Mouse (Mus musculus): Measurements from ENCODE around the gene Il2. TPM values are rescaled to one million over a fixed set of nuclear protein-coding genes. Genes with fewer than 3 reads are reported as not detected.

Gene Il2
- total and polyA plus RNA-seq, 3 experiments = 0.34 TPM; not detected in 2

DNA sequence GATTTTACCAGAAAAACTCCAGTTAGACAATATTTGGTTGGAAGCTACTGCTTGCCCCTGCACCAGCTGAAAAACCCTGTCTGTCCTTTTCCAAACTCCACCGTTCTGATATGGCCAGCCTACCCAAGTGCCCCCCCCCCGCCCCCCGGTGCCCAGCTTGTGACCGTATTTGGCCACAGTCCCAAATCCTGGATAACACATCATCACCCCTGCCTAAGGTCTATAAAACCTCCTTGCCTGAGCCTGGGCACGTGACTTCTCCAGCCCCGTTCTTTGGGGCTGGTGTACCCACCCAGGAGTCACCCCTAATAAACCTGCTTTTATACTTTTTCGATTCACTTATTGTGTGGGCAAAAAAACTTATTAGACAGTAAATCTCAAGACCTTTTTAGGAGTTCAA, 21.1 kb upstream of the Il2 start:
- in situ Hi-C loops (cut with MboI; ENCODE audit: low pct_ligation_motif_present, low pct_unique_long_range_greater_than_20kb, low sequenced_read_pairs) (no loop called here), dilution Hi-C loops (cut with MboI; ENCODE audit: extremely low pct_ligation_motif_present, extremely low pct_unique_long_range_greater_than_20kb, low sequenced_read_pairs) (no loop called here)
- Histone ChIP-seq H3K36me3 (replicated peaks in 1 of 2; ENCODE audit: control insufficient read depth in 1 of 2, insufficient read depth in 1 of 2, low read length in 1 of 2) (no peaks in the 10 kb centered on the region), H3K4me1 (ENCODE audit: control insufficient read depth in 1 of 2, insufficient read depth in 2 of 2) (peaks cover 0 to 9% of the 10 kb centered on the region in 2 experiments; a peak in 1 of 4 replicates), H3K9me3 (replicated peaks; ENCODE audit: low read length) (no peaks in the 10 kb centered on the region), H3K9ac (ENCODE audit: insufficient read depth, low read depth) (no peak overlapping the region), H3K79me2 (replicated peaks; ENCODE audit: control insufficient read depth, extremely low read depth, insufficient read depth, poor library complexity, severe bottlenecking) (no peaks in the 10 kb centered on the region), H3K27ac (ENCODE audit: insufficient read depth, low read depth) (no peak overlapping the region), H3K4me2 (ENCODE audit: insufficient read depth, low read depth, poor library complexity, severe bottlenecking) (no peak overlapping the region), H3K4me3 (replicated peaks in 1 of 3; ENCODE audit: low read depth in 2 of 3, low read length in 2 of 3, poor library complexity in 1 of 3) (no peak overlapping the region), H3K27me3 (replicated peaks) (no peaks in the 10 kb centered on the region)
- TF ChIP-seq TBP (conservative IDR thresholded peaks at IDR 0.05; ENCODE audit: low read depth, low read length) = no peak
- DNase-seq (ENCODE audit: extremely low read depth) = no peak

GRCm38 (mm10) chr3:37146406-37146805, 20.6 kb upstream of the Il2 start:
- no peak for DNase-seq (ENCODE audit: extremely low read depth)
- in situ Hi-C loops (cut with MboI; ENCODE audit: low pct_ligation_motif_present, low pct_unique_long_range_greater_than_20kb, low sequenced_read_pairs) (no loop called here), dilution Hi-C loops (cut with MboI; ENCODE audit: extremely low pct_ligation_motif_present, extremely low pct_unique_long_range_greater_than_20kb, low sequenced_read_pairs) (no loop called here)
- Histone ChIP-seq H3K4me1 (ENCODE audit: control insufficient read depth in 1 of 2, insufficient read depth in 2 of 2) (peaks cover 0 to 9% of the 10 kb centered on the region in 2 experiments; a peak in 1 of 4 replicates), H3K27ac (ENCODE audit: insufficient read depth, low read depth) (no peak overlapping the region), H3K4me2 (ENCODE audit: insufficient read depth, low read depth, poor library complexity, severe bottlenecking) (peak overlapping the region; percentile 35), H3K9ac (ENCODE audit: insufficient read depth, low read depth) (no peak overlapping the region), H3K9me3 (replicated peaks; ENCODE audit: low read length) (no peaks in the 10 kb centered on the region), H3K27me3 (replicated peaks) (no peaks in the 10 kb centered on the region), H3K4me3 (replicated peaks in 1 of 3; ENCODE audit: low read depth in 2 of 3, low read length in 2 of 3, poor library complexity in 1 of 3) (no peak overlapping the region), H3K79me2 (replicated peaks; ENCODE audit: control insufficient read depth, extremely low read depth, insufficient read depth, poor library complexity, severe bottlenecking) (no peaks in the 10 kb centered on the region), H3K36me3 (replicated peaks in 1 of 2; ENCODE audit: control insufficient read depth in 1 of 2, insufficient read depth in 1 of 2, low read length in 1 of 2) (no peaks in the 10 kb centered on the region)
- TF ChIP-seq MAX (IDR thresholded peaks at IDR 0.05; ENCODE audit: low read length) (no peak), CHD1 (IDR thresholded peaks at IDR 0.05; ENCODE audit: low read depth, low read length) (no peak), GABPA (IDR thresholded peaks at IDR 0.05; ENCODE audit: insufficient replicate concordance, low read depth, low read length) (no peak), JUND (conservative IDR thresholded peaks at IDR 0.05; ENCODE audit: low read depth, low read length) (no peak), ZC3H11A (IDR thresholded peaks at IDR 0.05; ENCODE audit: low read depth, low read length) (no peak), BHLHE40 (IDR thresholded peaks at IDR 0.05; ENCODE audit: low read depth, low read length) (no peak), SIN3A (IDR thresholded peaks at IDR 0.05; ENCODE audit: low read length) (no peak), MAFK (IDR thresholded peaks at IDR 0.05; ENCODE audit: insufficient replicate concordance, low read length) (no peak), RCOR1 (conservative IDR thresholded peaks at IDR 0.05; ENCODE audit: low read depth, low read length) (no peak), USF1 (IDR thresholded peaks at IDR 0.05; ENCODE audit: low read depth, low read length) (no peak), RAD21 (IDR thresholded peaks at IDR 0.05; ENCODE audit: low read depth, low read length) (no peak), E2F4 (IDR thresholded peaks at IDR 0.05; ENCODE audit: insufficient replicate concordance, low read depth, low read length) (no peak), ZKSCAN1 (IDR thresholded peaks at IDR 0.05; ENCODE audit: borderline replicate concordance, low read depth, low read length) (no peak), NRF1 (IDR thresholded peaks at IDR 0.05; ENCODE audit: low read depth, low read length) (no peak), MXI1 (IDR thresholded peaks at IDR 0.05; ENCODE audit: low read depth, low read length) (no peak), USF2 (conservative IDR thresholded peaks at IDR 0.05; ENCODE audit: low read depth, low read length) (no peak), CHD2 (IDR thresholded peaks at IDR 0.05; ENCODE audit: low read length) (no peak)

All from CH12.LX (cell line).